Comparison of ENCODE assay signal across 8 mouse cellular contexts in genomic region chr10:80293325-80293724, GRCm38 (mm10). TPM values are rescaled to one million over a fixed set of nuclear protein-coding genes. Genes with fewer than 3 reads are reported as not detected.
DNase-seq lines count a peak whose midpoint lies in the region; ATAC-seq lines count a peak whose summit lies in the region.

No protein-coding gene starts in this region.

- H3K27me3 ChIP-seq in heart, embryonic 11.5 days (ENCODE audit: control insufficient read depth, insufficient read depth, low read length): peaks cover 18% of the 10 kb centered on the region
- H3K27me3 ChIP-seq in embryonic facial prominence, embryonic 15.5 days: peaks cover 16% of the 10 kb centered on the region
- H3K27me3 ChIP-seq in liver, embryonic 13.5 days: peaks cover 20% of the 10 kb centered on the region

- DNase-seq in heart, adult 18-20 months: no peak
- peak; percentile 43 for DNase-seq in A20 (ENCODE audit: low read depth, low spot score)
- DNase-seq in liver, embryonic 13.5 days: no peak
- no peak for DNase-seq in left cerebral cortex, postnatal 14 days (ENCODE audit: low spot score in 2 of 2)
- DNase-seq in layer of hippocampus, postnatal 10 days (ENCODE audit: low spot score in 2 of 2): no peak

- no peaks in the 10 kb centered on the region for H3K9me3 ChIP-seq in heart, embryonic 11.5 days (replicated peaks; ENCODE audit: control insufficient read depth, low read length)
- H3K9me3 ChIP-seq in embryonic facial prominence, embryonic 15.5 days (replicated peaks): no peaks in the 10 kb centered on the region
- no peaks in the 10 kb centered on the region for H3K9me3 ChIP-seq in liver, embryonic 13.5 days (replicated peaks)

- H3K4me1 ChIP-seq in heart, embryonic 11.5 days (ENCODE audit: control insufficient read depth, insufficient read depth, low read length): 0 out of 2 replicates have a peak, but pooled peaks cover 8% of the 10 kb centered on the region
- H3K4me1 ChIP-seq in embryonic facial prominence, embryonic 15.5 days: peaks cover 42% of the 10 kb centered on the region
- peaks cover 56% of the 10 kb centered on the region for H3K4me1 ChIP-seq in liver, embryonic 13.5 days (replicated peaks)

- WGBS in heart, embryonic 11.5 days (ENCODE audit: insufficient replicate concordance): 28% methylated on average over 14 of the region's 14 CpGs
- WGBS in embryonic facial prominence, embryonic 15.5 days: 15% methylated on average over 14 of the region's 14 CpGs
- WGBS in liver, embryonic 13.5 days (ENCODE audit: insufficient replicate concordance): 11% methylated on average over 14 of the region's 14 CpGs

- intact Hi-C loops in left cerebral cortex, postnatal 14 days (cut with DNase I): no loop called here

- peaks cover 14% of the 10 kb centered on the region for H3K36me3 ChIP-seq in heart, embryonic 11.5 days (ENCODE audit: control insufficient read depth, insufficient read depth, low read length)
- H3K36me3 ChIP-seq in embryonic facial prominence, embryonic 15.5 days: peaks cover 24% of the 10 kb centered on the region
- peaks cover 34% of the 10 kb centered on the region for H3K36me3 ChIP-seq in liver, embryonic 13.5 days

- peak overlapping the region; percentile 98 for H3K4me2 ChIP-seq in heart, embryonic 11.5 days
- H3K4me2 ChIP-seq in embryonic facial prominence, embryonic 15.5 days (replicated peaks): peak overlapping the region; percentile 84
- peak overlapping the region; percentile 93 for H3K4me2 ChIP-seq in liver, embryonic 13.5 days

- ATAC-seq in heart, embryonic 11.5 days (replicated peaks; ENCODE audit: insufficient number of reproducible peaks, low FRiP score, low TSS enrichment): no peak
- no peak for ATAC-seq in embryonic facial prominence, embryonic 15.5 days (ENCODE audit: insufficient number of reproducible peaks, low FRiP score, low TSS enrichment, low read depth)
- ATAC-seq in liver, embryonic 13.5 days (ENCODE audit: low read depth): no peak
- no peak for ATAC-seq in megakaryocyte progenitor cell, adult 5-6 weeks (replicated peaks; ENCODE audit: poor library complexity)

- peak overlapping the region; percentile 92 for H3K27ac ChIP-seq in heart, embryonic 11.5 days (ENCODE audit: low read depth, low read length)
- peak overlapping the region; percentile 95; the same call in 1 of the 2 replicates for H3K27ac ChIP-seq in embryonic facial prominence, embryonic 15.5 days (replicated peaks)
- peak overlapping the region; percentile 94 for H3K27ac ChIP-seq in liver, embryonic 13.5 days

- peak overlapping the region; percentile 100 for H3K9ac ChIP-seq in heart, embryonic 11.5 days (ENCODE audit: low read depth, low read length)
- H3K9ac ChIP-seq in embryonic facial prominence, embryonic 15.5 days: peak overlapping the region; percentile 95
- peak overlapping the region; percentile 100 for H3K9ac ChIP-seq in liver, embryonic 13.5 days

- H3K4me3 ChIP-seq in heart, embryonic 11.5 days (ENCODE audit: low read depth, low read length): peak overlapping the region; percentile 86
- peak overlapping the region; percentile 82 for H3K4me3 ChIP-seq in embryonic facial prominence, embryonic 15.5 days (replicated peaks)
- H3K4me3 ChIP-seq in liver, embryonic 13.5 days (replicated peaks): peak overlapping the region; percentile 95

RNA-seq across cellular contexts. Expression of gene Rps15, which starts 1.1 kb away (rescaled TPM):
- 702 and 828 TPM in 2 replicates for polyA plus RNA-seq in heart, embryonic 11.5 days (2014; fragmentation: Nextera tagmentation; extraction: Ambion mirVana)
- total RNA-seq in heart, adult 18-20 months (2021): 100 to 1,000 TPM; 745 to 872 TPM
- 969 and 997 TPM in 2 replicates for polyA plus RNA-seq in embryonic facial prominence, embryonic 15.5 days (2015; fragmentation: Nextera tagmentation; extraction: Ambion mirVana)
- 792 and 836 TPM in 2 replicates for polyA plus RNA-seq in liver, embryonic 13.5 days (2015; fragmentation: Nextera tagmentation; extraction: Ambion mirVana)
- 2,196 and 2,314 TPM in 2 replicates for total RNA-seq in megakaryocyte progenitor cell, adult 5-6 weeks (2015)
- 2,623 and 2,987 TPM in 2 replicates for total RNA-seq in megakaryocyte progenitor cell, adult 5-6 weeks (2017)
- total RNA-seq in left cerebral cortex, postnatal 14 days (2021): 100 to 1,000 TPM; 743 to 795 TPM
- 100 to 1,000 TPM; 733 to 857 TPM for total RNA-seq in layer of hippocampus, postnatal 10 days (2021)

RNA-seq across cellular contexts. Expression of gene Apc2, which starts 2.5 kb away (rescaled TPM):
- 0.55 and 0.69 TPM in 2 replicates for polyA plus RNA-seq in heart, embryonic 11.5 days (2014; fragmentation: Nextera tagmentation; extraction: Ambion mirVana)
- 1 to 10 TPM; 2.6 to 2.8 TPM for total RNA-seq in heart, adult 18-20 months (2021)
- 3.4 and 5.4 TPM in 2 replicates for polyA plus RNA-seq in embryonic facial prominence, embryonic 15.5 days (2015; fragmentation: Nextera tagmentation; extraction: Ambion mirVana)
- 0.13 and 0.24 TPM in 2 replicates for polyA plus RNA-seq in liver, embryonic 13.5 days (2015; fragmentation: Nextera tagmentation; extraction: Ambion mirVana)
- not detected in 2 replicates for total RNA-seq in megakaryocyte progenitor cell, adult 5-6 weeks (2015)
- total RNA-seq in megakaryocyte progenitor cell, adult 5-6 weeks (2017): 0.03 TPM in 1 of 2 replicates, not detected in the other
- 100 to 1,000 TPM; 131 to 139 TPM for total RNA-seq in left cerebral cortex, postnatal 14 days (2021)
- 100 to 1,000 TPM; 179 to 181 TPM for total RNA-seq in layer of hippocampus, postnatal 10 days (2021)

RNA-seq across cellular contexts. Expression of gene 2310011J03Rik, which starts 27.0 kb away (rescaled TPM):
- polyA plus RNA-seq in heart, embryonic 11.5 days (2014; fragmentation: Nextera tagmentation; extraction: Ambion mirVana): 29.7 and 31.0 TPM in 2 replicates
- 10 to 100 TPM; 15.8 to 16.6 TPM for total RNA-seq in heart, adult 18-20 months (2021)
- polyA plus RNA-seq in embryonic facial prominence, embryonic 15.5 days (2015; fragmentation: Nextera tagmentation; extraction: Ambion mirVana): 50.8 and 52.7 TPM in 2 replicates
- 42.3 and 43.7 TPM in 2 replicates for polyA plus RNA-seq in liver, embryonic 13.5 days (2015; fragmentation: Nextera tagmentation; extraction: Ambion mirVana)
- 22.9 and 24.2 TPM in 2 replicates for total RNA-seq in megakaryocyte progenitor cell, adult 5-6 weeks (2015)
- 15.7 and 16.8 TPM in 2 replicates for total RNA-seq in megakaryocyte progenitor cell, adult 5-6 weeks (2017)
- total RNA-seq in left cerebral cortex, postnatal 14 days (2021): 10 to 100 TPM; 21.2 to 25.5 TPM
- total RNA-seq in layer of hippocampus, postnatal 10 days (2021): 10 to 100 TPM; 19.7 to 22.2 TPM

RNA-seq across cellular contexts. Expression of gene Dazap1, which starts 32.0 kb away (rescaled TPM):
- polyA plus RNA-seq in heart, embryonic 11.5 days (2014; fragmentation: Nextera tagmentation; extraction: Ambion mirVana): 28.4 and 29.9 TPM in 2 replicates
- total RNA-seq in heart, adult 18-20 months (2021): 10 to 100 TPM; 46.9 to 58.8 TPM
- polyA plus RNA-seq in embryonic facial prominence, embryonic 15.5 days (2015; fragmentation: Nextera tagmentation; extraction: Ambion mirVana): 61.2 and 64.6 TPM in 2 replicates
- 33.5 and 34.7 TPM in 2 replicates for polyA plus RNA-seq in liver, embryonic 13.5 days (2015; fragmentation: Nextera tagmentation; extraction: Ambion mirVana)
- 55.4 and 61.6 TPM in 2 replicates for total RNA-seq in megakaryocyte progenitor cell, adult 5-6 weeks (2015)
- 231 and 302 TPM in 2 replicates for total RNA-seq in megakaryocyte progenitor cell, adult 5-6 weeks (2017)
- 10 to 100 TPM; 84.3 to 84.9 TPM for total RNA-seq in left cerebral cortex, postnatal 14 days (2021)
- total RNA-seq in layer of hippocampus, postnatal 10 days (2021): 10 to 100 TPM; 94.6 to 96.3 TPM

RNA-seq across cellular contexts. Expression of gene Gamt, which starts 32.5 kb away (rescaled TPM):
- 57.2 and 59.0 TPM in 2 replicates for polyA plus RNA-seq in heart, embryonic 11.5 days (2014; fragmentation: Nextera tagmentation; extraction: Ambion mirVana)
- 10 to 100 TPM in 1 of 2 experiments, 1 to 10 TPM in 1; 8.9 to 14.8 TPM for total RNA-seq in heart, adult 18-20 months (2021)
- polyA plus RNA-seq in embryonic facial prominence, embryonic 15.5 days (2015; fragmentation: Nextera tagmentation; extraction: Ambion mirVana): 72.3 and 88.0 TPM in 2 replicates
- polyA plus RNA-seq in liver, embryonic 13.5 days (2015; fragmentation: Nextera tagmentation; extraction: Ambion mirVana): 53.5 and 57.2 TPM in 2 replicates
- total RNA-seq in megakaryocyte progenitor cell, adult 5-6 weeks (2015): 3.2 and 3.7 TPM in 2 replicates
- 2.5 and 7.4 TPM in 2 replicates for total RNA-seq in megakaryocyte progenitor cell, adult 5-6 weeks (2017)
- total RNA-seq in left cerebral cortex, postnatal 14 days (2021): 10 to 100 TPM; 20.7 to 29.7 TPM
- 10 to 100 TPM; 27.8 to 31.5 TPM for total RNA-seq in layer of hippocampus, postnatal 10 days (2021)

Comparison
In these comparisons a context has a peak if more than half of its experiments do, and no peak if none do; other contexts are left out.
1. RNA of gene Apc2, which starts 2.5 kb away (total RNA-seq): 179 to 181 TPM in layer of hippocampus, postnatal 10 days and 131 to 139 TPM in left cerebral cortex, postnatal 14 days; 2.6 to 2.8 TPM in heart, adult 18-20 months and 0.03 TPM in megakaryocyte progenitor cell, adult 5-6 weeks; every median in the first group is over 10 times any median in the second.
2. Peak in every context shown above with its lines, with median percentiles within 50 percentile points of each other: H3K27ac ChIP-seq, H3K4me2 ChIP-seq, H3K4me3 ChIP-seq and H3K9ac ChIP-seq.